ENCODE assay signal across 26 mouse cellular contexts in the genomic region with DNA sequence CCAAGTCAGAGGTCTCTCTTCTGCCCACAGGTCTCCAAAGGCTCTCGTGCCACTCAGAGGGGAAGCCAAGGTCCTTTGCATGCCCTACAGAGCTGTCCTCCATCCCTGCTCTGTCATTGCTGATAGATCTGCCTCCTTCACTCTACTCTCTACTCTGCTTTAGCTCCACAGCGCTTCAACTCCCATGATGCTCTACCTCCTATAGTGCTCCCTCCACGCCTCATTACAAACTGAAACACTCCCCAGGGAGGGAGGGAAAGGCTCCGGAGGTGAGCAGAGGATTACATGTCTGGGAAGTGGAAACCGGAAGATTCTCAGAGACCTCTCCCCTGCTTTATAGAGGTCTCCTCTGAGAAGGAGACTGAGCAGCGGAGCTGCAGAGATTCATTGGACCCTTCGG. TPM values are rescaled to one million over a fixed set of nuclear protein-coding genes. Genes with fewer than 3 reads are reported as not detected.
DNase-seq lines count a peak whose midpoint lies in the region; ATAC-seq and TF ChIP-seq lines count a peak whose summit lies in the region.
"Had no signal": no experiment of that assay in that cellular context is flagged by ENCODE, and none has a peak within 500 bp of the region (broad histone marks: within the 10 kb centered on the region; RNA-seq: fewer than 3 reads in every experiment).

No protein-coding gene starts in this region.

- no peak for DNase-seq in kidney, adult 9 months
- peak; percentile 47 for DNase-seq in kidney, postnatal 0 days (ENCODE audit: low spot score)
- DNase-seq in kidney, postnatal 10 days: no peak
- DNase-seq in R1 (ENCODE audit: low read depth, low spot score): peak; percentile 17
- DNase-seq in limb, embryonic 10.5 days (ENCODE audit: low spot score): no peak
- DNase-seq: adrenal gland, postnatal 10 days; adrenal gland, postnatal 36 days; B cell, adult 2 months; cerebellum, adult 18-20 months; cerebellum, postnatal 14 days; gastrocnemius, postnatal 10 days; gastrocnemius, postnatal 36 days; heart, adult 2 months; heart, postnatal 14 days; heart, postnatal 4 days had no signal

- H3K4me1 ChIP-seq in kidney, embryonic 14.5 days (ENCODE audit: control insufficient read depth, insufficient read depth, low read length): peaks cover 9% of the 10 kb centered on the region; the same call in 1 of the 2 replicates
- peaks cover 5% of the 10 kb centered on the region for H3K4me1 ChIP-seq in kidney, postnatal 0 days (replicated peaks; ENCODE audit: insufficient read depth, low read length)
- H3K4me1 ChIP-seq in limb, embryonic 10.5 days: peaks cover 34% of the 10 kb centered on the region

- H3K4me2 ChIP-seq in kidney, embryonic 14.5 days (replicated peaks; ENCODE audit: low read depth, low read length): peak overlapping the region; percentile 3; the same call in 1 of the 2 replicates
- peak overlapping the region; percentile 28; the same call in 1 of the 2 replicates for H3K4me2 ChIP-seq in kidney, postnatal 0 days (ENCODE audit: low read length)
- H3K4me2 ChIP-seq: embryonic facial prominence, embryonic 12.5 days; forebrain, embryonic 13.5 days; heart, embryonic 13.5 days; hindbrain, embryonic 14.5 days had no signal

- 22% methylated on average over 7 of the region's 7 CpGs for WGBS in kidney, embryonic 14.5 days
- 32% methylated on average over 7 of the region's 7 CpGs for WGBS in kidney, postnatal 0 days
- 65% methylated on average over 7 of the region's 7 CpGs for WGBS in limb, embryonic 10.5 days

- H3K4me3 ChIP-seq in kidney, embryonic 14.5 days (ENCODE audit: low read length): no peak overlapping the region
- no peak overlapping the region for H3K4me3 ChIP-seq in kidney, postnatal 0 days (replicated peaks; ENCODE audit: low read depth, low read length)
- no peak overlapping the region for H3K4me3 ChIP-seq in limb, embryonic 10.5 days
- H3K4me3 ChIP-seq: embryonic facial prominence, embryonic 12.5 days; erythroblast, embryonic 14.5 days; forebrain, embryonic 13.5 days; heart, adult 2 months; heart, embryonic 10.5 days; heart, embryonic 13.5 days had no signal

- H3K36me3 ChIP-seq in kidney, embryonic 14.5 days (ENCODE audit: control insufficient read depth, insufficient read depth, low read length): no peaks in the 10 kb centered on the region
- no peaks in the 10 kb centered on the region for H3K36me3 ChIP-seq in kidney, postnatal 0 days (ENCODE audit: insufficient read depth, low read length)
- no peaks in the 10 kb centered on the region for H3K36me3 ChIP-seq in limb, embryonic 10.5 days
- H3K36me3 ChIP-seq: embryonic facial prominence, embryonic 12.5 days; heart, embryonic 10.5 days; heart, embryonic 13.5 days had no signal

- ATAC-seq in kidney, embryonic 14.5 days (ENCODE audit: low FRiP score, low TSS enrichment): peak; percentile 72
- ATAC-seq in kidney, postnatal 0 days (replicated peaks; ENCODE audit: low FRiP score, low read depth): no peak
- ATAC-seq: forebrain, embryonic 13.5 days; forebrain, embryonic 16.5 days; hindbrain, postnatal 0 days; inflammation-experienced regulatory T-cells, adult 6 months had no signal

- no peaks in the 10 kb centered on the region for H3K9me3 ChIP-seq in kidney, embryonic 14.5 days (ENCODE audit: control insufficient read depth, low read length)
- no peaks in the 10 kb centered on the region for H3K9me3 ChIP-seq in kidney, postnatal 0 days (replicated peaks; ENCODE audit: low read length)
- H3K9me3 ChIP-seq in limb, embryonic 10.5 days (replicated peaks): no peaks in the 10 kb centered on the region
- H3K9me3 ChIP-seq: embryonic facial prominence, embryonic 12.5 days; forebrain, embryonic 13.5 days; heart, embryonic 10.5 days; heart, embryonic 13.5 days had no signal

- no peak overlapping the region for H3K9ac ChIP-seq in kidney, embryonic 14.5 days (ENCODE audit: low read depth, low read length)
- H3K9ac ChIP-seq in kidney, postnatal 0 days (ENCODE audit: low read depth, low read length): no peak overlapping the region
- H3K9ac ChIP-seq: embryonic facial prominence, embryonic 12.5 days; forebrain, embryonic 13.5 days; heart, embryonic 13.5 days; hindbrain, embryonic 14.5 days had no signal

- no peak for TF ChIP-seq CTCF in kidney, postnatal 0 days (IDR thresholded peaks at IDR 0.05; ENCODE audit: low read depth)

- no peaks in the 10 kb centered on the region; the same call in 1 of the 2 replicates for H3K27me3 ChIP-seq in kidney, embryonic 14.5 days (ENCODE audit: control insufficient read depth, insufficient read depth, low read length)
- H3K27me3 ChIP-seq in kidney, postnatal 0 days (ENCODE audit: insufficient read depth, low read length): no peaks in the 10 kb centered on the region
- H3K27me3 ChIP-seq in limb, embryonic 10.5 days (ENCODE audit: low read depth, poor library complexity, severe bottlenecking): peaks cover 36% of the 10 kb centered on the region
- H3K27me3 ChIP-seq: CH12.LX; forebrain, embryonic 13.5 days had no signal

- no peak overlapping the region for H3K27ac ChIP-seq in kidney, embryonic 14.5 days (ENCODE audit: low read depth, low read length)
- no peak overlapping the region for H3K27ac ChIP-seq in kidney, postnatal 0 days
- no peak overlapping the region for H3K27ac ChIP-seq in limb, embryonic 10.5 days
- H3K27ac ChIP-seq: embryonic facial prominence, embryonic 12.5 days; heart, adult 2 months; heart, embryonic 10.5 days; heart, embryonic 13.5 days; hindbrain, embryonic 14.5 days; hindbrain, postnatal 0 days had no signal

RNA-seq across cellular contexts. Expression of a gene that starts 1.6 kb away (rescaled TPM):
- polyA plus RNA-seq in kidney, embryonic 14.5 days (2014; fragmentation: Nextera tagmentation; extraction: Ambion mirVana): 0.34 and 0.56 TPM in 2 replicates
- polyA plus RNA-seq in kidney, postnatal 0 days (2015; fragmentation: Nextera tagmentation; extraction: Ambion mirVana): 0.28 and 0.34 TPM in 2 replicates
- polyA plus RNA-seq in limb, embryonic 10.5 days (2016; fragmentation: Nextera tagmentation; extraction: Ambion mirVana): 0.03 and 0.04 TPM in 2 replicates
- polyA plus RNA-seq: erythroblast, embryonic 14.5 days; inflammation-experienced regulatory T-cells, adult 6 months had no signal

RNA-seq across cellular contexts. Expression of a gene that starts 58.0 kb away (rescaled TPM):
- polyA plus RNA-seq in kidney, embryonic 14.5 days (2014; fragmentation: Nextera tagmentation; extraction: Ambion mirVana): 29.1 and 33.6 TPM in 2 replicates
- 30.3 and 31.6 TPM in 2 replicates for polyA plus RNA-seq in kidney, postnatal 0 days (2015; fragmentation: Nextera tagmentation; extraction: Ambion mirVana)
- polyA plus RNA-seq in limb, embryonic 10.5 days (2016; fragmentation: Nextera tagmentation; extraction: Ambion mirVana): 14.2 and 17.4 TPM in 2 replicates

RNA-seq across cellular contexts. Expression of a gene that starts 58.3 kb away (rescaled TPM):
- 102 and 136 TPM in 2 replicates for polyA plus RNA-seq in kidney, embryonic 14.5 days (2014; fragmentation: Nextera tagmentation; extraction: Ambion mirVana)
- 109 and 116 TPM in 2 replicates for polyA plus RNA-seq in kidney, postnatal 0 days (2015; fragmentation: Nextera tagmentation; extraction: Ambion mirVana)
- 81.4 and 103 TPM in 2 replicates for polyA plus RNA-seq in limb, embryonic 10.5 days (2016; fragmentation: Nextera tagmentation; extraction: Ambion mirVana)

Comparison
In these comparisons a context has a peak if more than half of its experiments do, and no peak if none do; other contexts are left out.
1. DNase-seq: peak in kidney, postnatal 0 days (single experiment) and R1 (single experiment); none in kidney, adult 9 months (single experiment), kidney, postnatal 10 days (single experiment) and limb, embryonic 10.5 days (single experiment).